Mouse (Mus musculus): ENCODE measurements at regions not wholly inside any gene's neighbourhood (a gene's known extent, or its start where the extent isn't known, plus 50 kb on each side); places are given as distances from the start of the nearest gene placed in this dataset.

DNA sequence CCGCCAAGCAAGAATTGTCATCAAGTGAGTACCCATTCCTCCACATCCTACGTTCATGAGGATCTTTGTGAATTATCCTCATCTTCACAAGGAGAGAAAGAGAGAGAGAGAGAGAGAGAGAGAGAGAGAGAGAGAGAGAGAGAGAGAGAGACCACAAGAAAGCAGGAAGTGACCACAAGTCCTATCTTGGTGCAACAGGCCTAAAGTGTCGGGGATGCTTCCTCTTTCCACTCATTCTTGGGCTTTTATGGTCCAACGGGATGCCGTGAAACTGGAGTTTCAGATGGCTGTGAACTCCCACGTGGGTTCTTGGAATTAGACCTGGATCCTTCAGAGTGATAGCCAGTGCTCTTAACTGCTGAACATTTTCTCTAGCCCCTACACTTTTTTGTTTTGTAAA, 53.1 kb upstream of the Rai14 start:
- ATAC-seq (replicated peaks; ENCODE audit: low FRiP score, low TSS enrichment, poor library complexity, severe bottlenecking), result 0 out of 2 replicates have a peak, but pooled peaks have one; percentile 34

DNA sequence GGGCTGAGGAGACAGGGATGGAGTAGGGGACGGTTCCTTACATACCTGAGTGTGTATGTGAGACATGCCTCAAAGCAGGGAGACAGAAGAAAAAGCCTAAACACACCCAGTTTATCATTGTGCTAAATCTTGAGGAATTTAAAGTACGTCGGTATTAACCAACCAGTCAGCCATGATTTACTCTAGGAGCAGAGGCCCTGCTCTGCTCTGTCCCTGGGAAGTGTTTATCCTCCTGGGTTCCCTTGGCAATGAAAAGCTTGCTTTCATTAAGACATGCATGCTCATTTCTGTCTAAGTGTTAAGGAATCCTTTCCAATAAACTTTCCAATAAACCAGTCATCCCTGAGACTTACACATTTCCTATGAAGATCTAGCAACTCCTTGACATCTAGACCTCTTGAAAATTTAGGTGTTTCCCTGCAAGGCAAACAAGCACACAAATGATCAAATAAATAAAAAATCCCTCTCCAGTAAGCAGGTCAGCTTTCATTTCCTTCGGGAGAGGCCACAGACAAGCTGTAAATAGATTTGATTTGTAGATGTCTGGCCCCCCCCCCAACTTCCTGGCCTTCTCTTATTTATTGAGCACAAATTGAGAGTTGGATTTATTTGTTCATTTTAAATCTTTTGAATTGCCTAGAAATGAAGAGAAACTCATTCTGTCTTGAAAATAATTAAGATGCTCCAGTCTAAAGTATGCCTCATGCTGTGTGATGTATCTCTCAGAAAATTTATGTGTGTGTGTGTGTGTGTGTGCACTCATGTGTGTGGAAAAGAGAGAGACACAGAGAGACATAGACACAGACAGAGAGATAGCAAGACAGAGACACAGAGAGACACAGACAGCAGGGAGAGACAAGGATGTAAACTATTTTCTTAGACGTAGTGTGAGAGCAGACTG, 56.2 kb upstream of the Rai14 start:
- no peak for ATAC-seq (replicated peaks; ENCODE audit: low FRiP score, low TSS enrichment, poor library complexity, severe bottlenecking)

DNA sequence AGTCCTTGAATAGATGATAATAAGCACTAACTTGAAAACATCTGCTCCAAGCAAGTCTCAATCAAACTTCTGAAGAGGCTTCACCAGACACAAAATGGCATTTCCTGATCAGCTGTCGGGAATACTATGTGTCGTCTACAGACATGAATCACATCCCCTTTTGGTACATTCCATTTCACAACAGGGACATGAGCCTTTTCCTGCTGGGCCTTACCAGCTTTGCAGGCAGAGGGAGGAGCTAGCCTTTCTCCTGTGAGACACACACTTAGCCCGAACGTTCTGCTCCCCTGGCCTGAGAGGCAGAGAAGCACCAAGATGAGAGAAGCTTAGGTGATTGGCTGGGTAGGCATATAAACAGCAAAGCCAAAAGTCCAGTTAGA, 56.9 kb upstream of the Rai14 start:
- ATAC-seq (replicated peaks; ENCODE audit: low FRiP score, low TSS enrichment, poor library complexity, severe bottlenecking), result no peak

DNA sequence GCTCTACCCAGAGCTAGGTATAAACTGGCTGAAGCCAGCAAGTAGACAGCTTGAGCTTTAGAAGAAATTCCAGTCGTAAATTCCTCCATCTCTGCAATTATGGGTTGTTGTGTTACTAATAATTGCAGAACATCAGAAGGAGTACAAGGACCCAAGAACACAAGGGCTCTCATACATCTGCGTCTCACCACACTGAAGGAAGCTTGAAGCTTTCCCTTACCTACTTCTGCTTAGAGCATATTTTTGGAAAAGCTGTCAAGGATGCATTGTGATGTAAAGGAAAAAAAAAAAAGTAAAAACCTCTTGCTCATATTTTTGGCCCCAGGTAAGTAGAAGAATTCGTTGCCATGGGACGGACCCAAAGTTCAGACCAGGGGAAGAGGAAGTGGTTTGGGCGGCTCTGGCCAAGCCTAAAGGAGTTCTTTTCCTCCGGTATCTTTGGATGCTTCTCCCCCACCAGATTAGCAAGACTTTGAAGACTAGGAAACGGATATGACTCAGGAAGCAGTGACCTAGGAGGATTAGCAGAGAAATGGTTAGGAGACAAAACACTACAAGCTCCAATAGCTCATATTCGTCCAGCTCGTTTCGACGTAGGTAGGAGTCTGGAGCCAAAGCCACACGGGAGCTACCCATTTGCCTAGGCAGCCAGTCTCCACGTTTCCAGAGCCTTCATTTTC, 65.7 kb upstream of the Rai14 start:
- no peak for ATAC-seq (replicated peaks; ENCODE audit: low FRiP score, low TSS enrichment, poor library complexity, severe bottlenecking)

DNA sequence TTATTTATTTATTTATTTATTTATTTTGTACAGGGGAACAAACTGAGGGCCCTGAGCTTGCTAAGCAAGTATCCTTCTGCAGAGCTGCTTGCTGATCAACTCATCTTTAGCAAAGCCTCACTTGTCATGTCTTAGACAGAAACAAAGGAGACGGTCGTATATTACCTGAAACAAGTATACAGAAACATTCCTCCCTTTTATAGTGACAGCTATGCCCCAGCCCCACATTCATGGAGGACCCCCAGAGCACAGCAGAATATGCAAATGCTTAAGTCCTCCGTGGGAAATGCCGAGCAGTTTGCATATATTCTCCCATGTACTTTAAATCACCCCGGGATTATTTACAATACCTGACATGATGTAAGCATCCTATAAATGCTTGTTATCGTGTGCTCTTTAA, 74.9 kb upstream of the Rai14 start:
- no peak for ATAC-seq (replicated peaks; ENCODE audit: low FRiP score, low TSS enrichment, poor library complexity, severe bottlenecking)

DNA sequence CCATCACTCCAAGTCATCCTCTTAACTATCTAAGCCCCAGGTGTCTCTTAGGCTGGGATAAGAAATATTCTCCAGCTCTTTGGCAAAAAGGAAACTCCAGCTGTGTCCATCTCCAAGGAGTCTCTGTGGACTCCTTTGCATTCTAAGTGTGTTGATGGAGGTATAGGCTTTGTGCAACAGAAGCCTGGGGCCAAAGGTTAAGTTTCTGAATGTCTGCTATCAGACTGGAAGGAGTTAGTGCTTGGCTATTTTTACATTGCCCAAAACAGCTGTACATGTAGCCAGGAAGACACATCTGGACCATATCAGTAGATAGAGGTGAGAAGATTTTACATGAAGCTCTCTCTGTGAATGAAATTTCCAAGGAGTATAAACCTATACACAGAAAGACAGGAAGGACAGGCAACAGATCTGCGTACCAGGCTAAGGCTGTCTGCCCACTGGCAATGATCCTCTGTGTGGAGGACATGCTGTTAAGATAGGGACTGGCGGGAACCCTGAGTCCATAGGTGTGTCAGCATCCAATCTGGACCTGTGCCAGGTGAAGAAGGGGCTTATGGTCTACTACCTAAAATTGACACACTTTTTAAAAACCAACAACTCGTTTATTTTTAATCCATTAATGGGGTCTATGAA, 76.6 kb upstream of the Rai14 start:
- ATAC-seq (replicated peaks; ENCODE audit: low FRiP score, low TSS enrichment, poor library complexity, severe bottlenecking), result no peak

DNA sequence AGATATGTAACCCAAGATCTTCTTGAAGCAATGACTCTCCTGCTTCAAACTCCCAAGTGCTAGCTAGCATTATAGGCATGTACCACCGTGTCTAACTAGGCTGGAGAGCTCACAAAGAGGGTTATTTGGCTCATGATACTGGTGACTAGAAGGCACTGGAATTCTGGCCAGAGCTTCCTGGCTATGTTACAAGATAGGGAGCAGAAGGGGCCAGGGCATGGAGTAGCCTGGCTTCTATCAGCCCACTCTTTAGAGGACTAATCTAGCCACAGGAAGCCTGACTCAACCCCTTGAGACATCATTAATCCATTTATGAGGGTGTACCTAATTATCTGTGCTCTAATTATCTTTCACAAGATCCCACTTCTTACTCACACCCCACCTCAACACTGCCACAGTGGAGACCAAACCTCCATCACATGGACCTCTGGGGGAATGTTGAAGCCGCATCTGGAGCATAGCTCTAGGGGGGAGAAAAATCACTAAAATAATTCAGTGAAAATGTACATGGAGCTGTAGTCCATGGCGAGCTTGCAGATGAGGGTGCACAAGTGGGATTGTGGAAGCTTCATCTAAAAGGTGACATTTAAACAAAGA, 77.2 kb upstream of the Rai14 start:
- no peak for ATAC-seq (replicated peaks; ENCODE audit: low FRiP score, low TSS enrichment, poor library complexity, severe bottlenecking)

DNA sequence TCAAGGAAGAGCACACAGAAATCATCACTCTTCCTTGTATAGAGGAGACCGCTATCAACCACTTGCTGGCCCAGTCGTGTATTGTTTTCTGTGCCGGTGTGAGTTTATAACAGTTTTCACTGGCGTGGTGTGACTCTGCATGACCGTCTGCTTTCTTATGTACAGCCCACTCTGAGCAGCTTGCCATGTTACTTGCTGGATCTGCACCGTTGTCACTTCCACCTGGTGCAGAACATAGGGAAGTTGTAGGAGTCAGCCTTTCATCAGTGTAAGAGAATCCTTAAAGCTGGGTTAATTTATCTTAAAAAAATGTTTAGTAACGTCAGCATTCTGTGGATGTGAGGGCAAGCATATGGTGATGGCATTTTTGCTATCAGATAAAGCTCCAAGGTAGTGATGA, 77.7 kb upstream of the Rai14 start:
- ATAC-seq (replicated peaks; ENCODE audit: low FRiP score, low TSS enrichment, poor library complexity, severe bottlenecking), result no peak

DNA sequence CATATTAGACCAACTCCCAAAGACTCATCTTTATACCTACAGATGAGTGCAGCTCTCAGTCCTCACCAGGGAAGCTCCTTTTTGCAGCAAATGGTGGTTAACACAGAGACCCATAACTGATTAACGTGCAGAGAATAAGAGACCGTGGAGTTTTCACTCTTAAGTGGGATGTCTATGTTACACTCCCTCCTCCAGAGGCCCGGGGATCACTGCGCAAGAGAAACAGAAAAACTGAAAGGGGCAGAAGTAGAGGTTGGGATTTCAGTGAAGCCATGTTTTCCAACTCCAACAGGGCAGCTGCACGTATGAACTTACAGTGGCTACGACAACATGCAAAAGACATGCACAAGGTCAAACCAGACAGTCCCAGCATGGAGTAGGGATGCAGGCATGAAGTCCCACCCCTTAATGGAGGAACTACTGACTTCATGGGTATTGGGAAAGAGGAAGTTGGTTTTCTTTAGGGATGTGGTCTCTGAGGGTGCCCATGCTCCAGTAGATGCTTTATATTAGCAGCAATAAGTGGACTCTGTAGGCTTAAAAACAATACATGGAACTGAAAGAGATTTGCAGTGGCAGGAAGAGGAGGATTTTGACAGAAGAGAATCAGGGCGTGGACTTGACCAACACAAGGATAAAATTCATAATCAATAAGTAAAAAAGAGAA, 80.8 kb upstream of the Rai14 start:
- ATAC-seq (replicated peaks; ENCODE audit: low FRiP score, low TSS enrichment, poor library complexity, severe bottlenecking), result no peak

DNA sequence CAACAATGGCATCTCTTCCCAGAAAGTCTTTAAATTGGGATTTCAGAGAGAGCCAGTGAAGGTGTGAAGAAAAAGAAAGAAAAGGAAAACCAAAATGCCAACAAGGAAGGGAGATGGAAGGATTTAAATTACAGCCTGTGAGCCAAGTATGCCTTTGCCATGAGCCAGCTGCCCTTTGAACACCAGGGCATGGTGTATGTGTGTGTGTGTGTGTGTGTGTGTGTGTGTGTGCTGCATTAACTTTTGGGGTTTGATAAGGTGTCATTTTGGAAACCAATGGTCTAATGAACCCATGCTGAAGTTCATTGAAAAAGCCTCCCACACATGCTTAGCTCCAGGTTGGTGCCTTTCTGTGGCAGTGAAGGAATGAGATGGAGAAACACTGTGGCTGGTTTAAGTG, 85.2 kb upstream of the Rai14 start:
- no peak for ATAC-seq (replicated peaks; ENCODE audit: low FRiP score, low TSS enrichment, poor library complexity, severe bottlenecking)

DNA sequence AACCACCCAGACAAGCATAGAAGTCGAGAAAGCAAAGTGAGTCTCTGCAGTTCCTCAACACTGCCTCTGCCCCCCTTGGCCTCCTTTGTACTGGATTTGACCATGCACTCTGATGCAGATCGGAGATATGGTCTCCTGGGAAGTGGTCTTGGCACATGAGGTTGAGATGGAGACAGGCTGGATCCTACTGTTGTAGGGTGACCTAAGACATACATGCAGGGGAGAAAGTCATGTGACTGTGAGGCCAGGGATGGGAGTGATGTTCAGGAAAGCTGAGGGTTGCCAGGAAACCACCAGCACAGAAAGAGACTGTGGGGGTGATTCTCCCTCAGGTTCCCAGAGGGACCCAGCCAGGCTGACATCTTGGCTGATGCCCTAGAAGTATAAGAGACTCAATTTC, 99.8 kb upstream of the Rai14 start:
- ATAC-seq (replicated peaks; ENCODE audit: low FRiP score, low TSS enrichment, poor library complexity, severe bottlenecking), result no peak

DNA sequence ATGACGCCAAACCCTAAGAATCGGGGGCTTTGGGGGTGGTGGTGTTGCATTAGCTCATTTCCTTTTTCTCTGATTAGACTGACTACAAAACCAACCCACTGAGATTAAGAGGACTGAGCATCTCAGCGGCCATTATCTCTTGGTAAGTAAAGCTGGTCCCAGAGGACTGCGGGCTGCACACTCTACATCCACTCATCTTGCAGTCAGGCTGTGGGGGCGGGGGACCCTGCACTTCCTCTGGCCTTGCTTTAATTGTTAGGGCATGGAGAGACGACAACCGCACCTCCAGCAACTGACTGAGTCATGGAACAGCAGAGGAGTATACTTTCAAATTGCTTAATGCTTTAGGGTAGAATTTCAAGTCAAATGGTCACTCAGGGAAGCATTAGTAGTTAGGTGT, 100.3 kb upstream of the Rai14 start:
- ATAC-seq (replicated peaks; ENCODE audit: low FRiP score, low TSS enrichment, poor library complexity, severe bottlenecking), result no peak

DNA sequence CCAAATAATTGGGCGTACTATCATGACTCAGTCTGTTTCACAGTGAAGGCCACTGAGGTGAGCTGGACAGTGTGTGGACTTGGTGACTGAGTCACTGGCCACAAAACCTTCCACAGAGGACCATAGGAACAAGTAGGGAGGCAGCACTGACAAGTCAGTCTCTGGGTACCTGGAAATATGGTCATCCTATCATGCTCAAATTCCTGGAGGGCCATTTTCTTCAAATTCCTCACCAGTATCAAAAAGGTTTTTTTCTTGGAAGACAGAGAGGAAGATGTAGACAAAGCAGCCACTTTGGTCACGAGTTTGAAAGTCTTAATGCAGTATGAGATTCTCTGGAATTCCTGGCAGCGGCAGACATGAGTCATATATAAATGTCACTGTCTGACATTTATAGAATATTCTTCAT, 101.8 kb upstream of the Rai14 start:
- no peak for ATAC-seq (replicated peaks; ENCODE audit: low FRiP score, low TSS enrichment, poor library complexity, severe bottlenecking)

DNA sequence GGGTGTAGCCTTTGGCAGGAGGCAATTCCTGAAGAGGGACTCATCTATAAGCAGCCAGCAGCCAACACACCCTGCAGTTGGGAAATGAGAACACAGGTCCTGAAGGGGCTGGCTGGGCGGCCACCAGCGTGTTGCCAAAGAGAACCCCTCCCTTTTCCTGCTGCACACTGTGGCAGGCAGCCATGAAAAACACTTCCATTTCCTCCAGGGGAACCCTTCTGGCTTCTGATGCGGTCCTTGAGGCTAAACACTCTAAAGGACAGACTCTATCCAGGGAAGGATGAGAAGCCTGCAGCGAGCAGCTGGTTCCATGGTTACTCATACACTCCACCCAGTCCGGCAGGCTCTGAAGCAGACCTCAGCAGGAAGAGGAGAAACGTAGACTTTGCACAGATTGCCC, 103.8 kb upstream of the Rai14 start:
- ATAC-seq (replicated peaks; ENCODE audit: low FRiP score, low TSS enrichment, poor library complexity, severe bottlenecking), result no peak

DNA sequence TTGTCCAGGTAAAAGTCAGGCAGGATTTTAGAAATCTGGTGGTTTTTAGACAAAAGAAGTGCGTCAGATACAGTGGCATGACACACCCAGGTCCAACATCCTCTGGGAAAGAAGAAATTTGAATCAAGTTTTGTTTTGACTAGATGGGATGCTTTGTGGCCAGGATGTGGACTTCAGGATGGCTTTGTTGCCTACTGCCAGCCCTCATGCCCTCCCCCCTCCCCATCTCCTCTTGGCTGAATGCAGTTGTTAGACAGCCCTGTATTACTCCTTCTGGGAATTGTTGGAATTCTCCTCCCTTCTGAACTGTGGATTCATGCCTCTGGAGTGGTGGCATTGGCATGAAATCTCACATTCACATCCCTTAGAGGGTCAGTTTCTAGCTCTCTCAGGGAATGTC, 104.3 kb upstream of the Rai14 start:
- no peak for ATAC-seq (replicated peaks; ENCODE audit: low FRiP score, low TSS enrichment, poor library complexity, severe bottlenecking)

DNA sequence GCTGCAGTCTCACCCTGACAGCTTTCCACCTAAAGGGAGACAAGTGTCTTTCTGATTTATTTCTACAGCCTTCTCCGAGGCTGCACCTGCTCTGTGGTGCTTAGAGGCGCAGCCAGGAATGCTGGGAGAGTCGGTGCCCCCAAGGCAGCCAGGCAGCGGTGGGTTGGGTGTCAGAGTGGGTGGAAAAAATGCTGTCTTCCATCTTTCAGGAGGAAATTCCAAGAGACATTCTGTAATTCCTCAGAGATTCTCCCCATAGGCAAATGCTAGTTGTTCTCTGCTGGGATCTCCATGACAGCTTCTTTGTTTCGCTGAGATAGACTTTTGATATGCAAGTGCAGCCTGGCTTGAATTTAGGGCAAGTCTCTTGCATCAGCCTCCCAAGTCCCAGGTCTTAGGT, 109.5 kb upstream of the Rai14 start:
- no peak for ATAC-seq (replicated peaks; ENCODE audit: low FRiP score, low TSS enrichment, poor library complexity, severe bottlenecking)

DNA sequence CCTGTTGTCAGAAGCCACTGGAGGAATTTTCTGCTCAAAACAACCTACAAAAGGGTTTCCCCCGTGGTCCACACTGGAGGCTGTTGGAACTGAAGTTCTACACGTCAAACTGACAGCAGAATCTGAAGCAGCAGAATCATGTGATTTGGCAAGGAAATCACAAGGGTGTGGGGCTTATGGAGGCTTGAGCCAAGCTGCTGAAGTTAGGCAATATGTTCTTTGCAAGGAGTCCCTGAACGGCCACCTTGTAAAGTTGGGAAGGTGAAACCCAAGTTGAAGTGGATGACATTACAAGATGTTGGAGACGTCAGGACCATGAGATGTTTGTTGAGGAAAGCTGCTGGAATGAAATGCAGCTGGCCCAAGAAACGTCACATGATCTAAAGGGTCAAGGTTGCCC, 115.2 kb upstream of the Rai14 start:
- ATAC-seq (replicated peaks; ENCODE audit: low FRiP score, low TSS enrichment, poor library complexity, severe bottlenecking), result no peak

DNA sequence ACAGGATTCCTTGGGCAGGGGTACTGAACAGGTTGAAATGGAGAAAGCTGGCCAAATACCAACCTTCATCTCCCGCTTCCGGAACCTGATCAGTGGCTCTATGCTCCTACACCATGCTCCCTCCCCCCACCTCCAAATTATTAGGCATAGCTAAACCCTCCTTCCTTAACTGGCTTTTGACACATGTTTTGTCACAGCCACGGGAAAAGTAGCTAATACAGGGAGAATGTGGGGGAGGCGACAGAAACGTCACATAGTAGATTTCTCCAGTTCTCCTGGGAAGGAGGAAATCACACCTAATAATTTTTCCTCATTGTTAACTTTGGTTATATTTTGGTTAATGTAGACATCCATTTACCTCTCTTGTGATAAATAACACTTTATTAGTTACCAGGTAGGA, 116.1 kb upstream of the Rai14 start:
- no peak for ATAC-seq (replicated peaks; ENCODE audit: low FRiP score, low TSS enrichment, poor library complexity, severe bottlenecking)

DNA sequence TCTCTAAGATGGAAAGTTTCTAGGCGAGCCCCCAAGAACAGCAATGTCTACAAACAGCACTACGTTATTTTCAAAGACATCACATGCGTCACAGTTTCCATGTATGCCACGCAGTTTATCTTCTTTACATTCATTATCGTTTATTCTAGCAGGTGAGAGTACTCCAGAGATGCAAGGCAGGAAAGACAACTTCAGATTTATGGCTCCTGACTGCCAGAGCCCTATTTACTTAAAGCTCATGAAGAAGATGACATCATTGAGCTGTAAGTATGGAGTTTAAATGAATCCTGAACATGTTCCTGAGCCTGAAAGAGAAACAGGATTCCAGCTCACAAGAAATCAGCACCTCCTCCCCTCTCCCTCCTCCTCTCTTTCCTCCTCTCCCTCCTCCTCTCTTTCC, 116.7 kb upstream of the Rai14 start:
- no peak for ATAC-seq (replicated peaks; ENCODE audit: low FRiP score, low TSS enrichment, poor library complexity, severe bottlenecking)

DNA sequence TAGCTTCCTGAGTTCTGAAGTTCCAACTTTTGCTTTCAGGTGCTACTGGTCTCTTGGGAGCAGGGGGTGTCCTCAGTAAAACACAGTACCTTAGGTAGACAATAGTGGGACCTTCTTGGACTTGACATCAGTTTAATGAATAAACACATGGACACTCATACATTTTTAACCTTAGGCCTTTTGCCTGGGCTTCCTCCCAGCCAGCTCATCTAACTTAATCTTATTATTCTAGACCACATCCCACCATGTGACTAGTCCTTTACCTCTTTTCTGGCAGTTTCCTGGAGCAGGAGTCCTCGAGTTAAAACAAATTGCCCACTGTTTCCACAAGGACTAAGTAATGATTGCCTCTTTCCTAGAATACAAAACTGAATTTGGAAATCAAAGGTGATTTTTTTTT, 117.9 kb upstream of the Rai14 start:
- ATAC-seq (replicated peaks; ENCODE audit: low FRiP score, low TSS enrichment, poor library complexity, severe bottlenecking), result no peak
